Mouse (Mus musculus) heart, postnatal 25 days (tissue): Measurements from ENCODE around the gene Mpv17l. TPM values are rescaled to one million over a fixed set of nuclear protein-coding genes. Genes with fewer than 3 reads are reported as not detected.

Source experiments
- DNase-seq: peaks from one replicate; pipeline ENCODE4 v3.0.0; 2022; ENCODE audit warnings: low spot score
- intact Hi-C: fragments of 180-260 bp; cut with DNase I; formaldehyde crosslinking; loops from one replicate; pipeline ENCODE4 v1.15.1; 2025
- total RNA-seq, 2 experiments: library from RNA; stranded (reverse); gene quantifications; 2 replicates each; pipeline ENCODE4 v1.2.3; 2021

Gene Mpv17l
- total RNA-seq, 2 experiments from 2014 or later: 0.45 to 0.81 TPM

DNA sequence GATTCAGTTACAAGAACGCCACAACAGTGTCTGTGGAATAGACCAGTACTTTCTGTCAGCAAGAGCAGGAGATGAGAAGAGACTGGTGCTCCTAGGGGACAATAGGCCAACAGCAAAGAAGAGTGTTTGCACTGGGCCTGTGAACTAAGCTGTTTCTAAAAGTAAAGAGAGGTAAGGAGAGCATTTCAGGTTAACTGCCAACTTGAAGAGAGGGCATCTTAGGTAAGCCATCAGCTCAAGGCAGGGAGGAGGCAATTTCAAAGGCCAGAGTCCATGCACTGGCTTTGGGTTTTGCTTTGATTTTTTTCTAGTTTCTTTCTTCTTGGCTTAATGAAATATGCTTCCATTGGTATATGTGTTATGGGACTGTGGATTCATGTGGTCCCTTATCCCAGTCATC is 91.1 kb downstream of the Mpv17l start:
- intact Hi-C loops: no loop called here
- no peak for DNase-seq

DNA sequence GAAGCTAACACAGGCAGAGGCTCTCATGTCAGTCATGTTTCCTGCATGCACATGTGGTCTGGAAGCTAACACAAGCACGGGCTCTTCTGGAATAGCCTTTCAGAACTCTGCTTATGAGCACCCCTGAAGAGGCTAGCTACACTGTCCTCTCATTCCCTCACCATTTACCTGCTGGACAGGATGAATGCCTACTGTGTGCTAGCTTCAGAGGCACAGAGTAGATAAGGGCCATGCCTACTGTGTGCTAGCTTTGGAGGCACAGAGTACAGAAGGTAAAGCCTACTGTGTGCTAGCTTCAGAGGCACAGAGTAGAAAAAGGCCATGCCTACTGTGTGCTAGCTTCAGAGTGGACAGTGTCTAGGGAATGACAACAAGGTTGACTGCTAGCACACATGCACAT is 91.5 kb downstream of the Mpv17l start:
- DNase-seq: no peak
- intact Hi-C loops: no loop called here

Other genes with a start within 250 kb of the Mpv17l start
- gene Parn, start 235.0 kb upstream of the Mpv17l start, total RNA-seq: 10 to 100 TPM in 1 of 2 experiments, 1 to 10 TPM in 1; 8.5 to 10.4 TPM
- gene Bfar, start 231.3 kb upstream of the Mpv17l start, total RNA-seq: 10 to 100 TPM; 44.6 to 51.7 TPM
- 1 to 10 TPM; 2.2 TPM for gene 3110001I22Rik, start 231.2 kb upstream of the Mpv17l start, total RNA-seq
- not detected for gene Pla2g10, start 172.2 kb upstream of the Mpv17l start, total RNA-seq
- 10 to 100 TPM; 37.5 to 38.3 TPM for gene Rrn3, start 122.5 kb upstream of the Mpv17l start, total RNA-seq
- gene Ntan1, start 84.3 kb upstream of the Mpv17l start, total RNA-seq: 10 to 100 TPM; 47.9 to 49.4 TPM
- gene Pdxdc1, start within 50 bp of the Mpv17l start, total RNA-seq: 10 to 100 TPM; 73.2 to 75.2 TPM
- gene 2900011O08Rik, start 83.4 kb downstream of the Mpv17l start, total RNA-seq: not detected
- gene Ifitm7, start 83.7 kb downstream of the Mpv17l start, total RNA-seq: not detected